Mouse (Mus musculus): ENCODE measurements around the gene Cmip. TPM values are rescaled to one million over a fixed set of nuclear protein-coding genes. Genes with fewer than 3 reads are reported as not detected.

The Cmip gene
- polyA plus RNA-seq, 1 experiment from 2014 or later: 146 TPM

- Histone ChIP-seq H3K27me3 (ENCODE audit: control insufficient read depth, insufficient read depth, low read depth, low read length) (no peaks in the 10 kb centered on the region), H3K4me2 (ENCODE audit: low read length) (no peak overlapping the region), H3K9me3 (replicated peaks; ENCODE audit: control insufficient read depth, low read length, poor library complexity, severe bottlenecking) (no peaks in the 10 kb centered on the region), H3K4me3 (ENCODE audit: low read depth, low read length) (no peak overlapping the region), H3K36me3 (ENCODE audit: control insufficient read depth, insufficient read depth, low read length) (no peaks in the 10 kb centered on the region), H3K27ac (ENCODE audit: low read length) (no peak overlapping the region), H3K9ac (ENCODE audit: low read depth, low read length) (no peak overlapping the region), H3K4me1 (ENCODE audit: control insufficient read depth, insufficient read depth, low read length) (no peaks in the 10 kb centered on the region)
- no peak for ATAC-seq
- WGBS: 96% methylated on average over 4 of the region's 4 CpGs
Measured at GRCm38 (mm10) chr8:117236531-117236930, 20.3 kb upstream of the Cmip start.

- ATAC-seq: no peak
- Histone ChIP-seq H3K27me3 (ENCODE audit: control insufficient read depth, insufficient read depth, low read depth, low read length) (no peaks in the 10 kb centered on the region), H3K4me3 (ENCODE audit: low read depth, low read length) (no peak overlapping the region), H3K27ac (ENCODE audit: low read length) (no peak overlapping the region), H3K4me2 (ENCODE audit: low read length) (no peak overlapping the region), H3K9me3 (replicated peaks; ENCODE audit: control insufficient read depth, low read length, poor library complexity, severe bottlenecking) (no peaks in the 10 kb centered on the region), H3K4me1 (ENCODE audit: control insufficient read depth, insufficient read depth, low read length) (no peaks in the 10 kb centered on the region), H3K36me3 (ENCODE audit: control insufficient read depth, insufficient read depth, low read length) (no peaks in the 10 kb centered on the region), H3K9ac (ENCODE audit: low read depth, low read length) (no peak overlapping the region)
- 92% methylated on average over 5 of the region's 5 CpGs for WGBS
Measured at GRCm38 (mm10) chr8:117240326-117240725, 16.5 kb upstream of the Cmip start.

- H3K4me2 ChIP-seq (ENCODE audit: low read length): no peak overlapping the region
- H3K9me3 ChIP-seq (replicated peaks; ENCODE audit: control insufficient read depth, low read length, poor library complexity, severe bottlenecking): no peaks in the 10 kb centered on the region
- ATAC-seq: no peak
- no peak overlapping the region for H3K4me3 ChIP-seq (ENCODE audit: low read depth, low read length)
- H3K36me3 ChIP-seq (ENCODE audit: control insufficient read depth, insufficient read depth, low read length): no peaks in the 10 kb centered on the region
- H3K4me1 ChIP-seq (ENCODE audit: control insufficient read depth, insufficient read depth, low read length): no peaks in the 10 kb centered on the region
- H3K27me3 ChIP-seq (ENCODE audit: control insufficient read depth, insufficient read depth, low read depth, low read length): no peaks in the 10 kb centered on the region
- H3K27ac ChIP-seq (ENCODE audit: low read length): no peak overlapping the region
- H3K9ac ChIP-seq (ENCODE audit: low read depth, low read length): no peak overlapping the region
- 86% methylated on average over 5 of the region's 5 CpGs for WGBS
Measured at GRCm38 (mm10) chr8:117240841-117241494, 15.9 kb upstream of the Cmip start.

- H3K36me3 ChIP-seq (ENCODE audit: control insufficient read depth, insufficient read depth, low read length): no peaks in the 10 kb centered on the region
- H3K27ac ChIP-seq (ENCODE audit: low read length): no peak overlapping the region
- H3K9me3 ChIP-seq (replicated peaks; ENCODE audit: control insufficient read depth, low read length, poor library complexity, severe bottlenecking): no peaks in the 10 kb centered on the region
- H3K9ac ChIP-seq (ENCODE audit: low read depth, low read length): no peak overlapping the region
- H3K4me2 ChIP-seq (ENCODE audit: low read length): no peak overlapping the region
- no peak overlapping the region for H3K4me3 ChIP-seq (ENCODE audit: low read depth, low read length)
- no peak for ATAC-seq
- no peaks in the 10 kb centered on the region for H3K4me1 ChIP-seq (ENCODE audit: control insufficient read depth, insufficient read depth, low read length)
- H3K27me3 ChIP-seq (ENCODE audit: control insufficient read depth, insufficient read depth, low read depth, low read length): no peaks in the 10 kb centered on the region
- WGBS: 13% methylated on average over 3 of the region's 3 CpGs
Measured at GRCm38 (mm10) chr8:117241848-117242247, 15.0 kb upstream of the Cmip start.

- no peak for ATAC-seq
- Histone ChIP-seq H3K36me3 (ENCODE audit: control insufficient read depth, insufficient read depth, low read length) (no peaks in the 10 kb centered on the region), H3K4me3 (ENCODE audit: low read depth, low read length) (no peak overlapping the region), H3K4me1 (ENCODE audit: control insufficient read depth, insufficient read depth, low read length) (no peaks in the 10 kb centered on the region), H3K4me2 (ENCODE audit: low read length) (no peak overlapping the region), H3K27ac (ENCODE audit: low read length) (no peak overlapping the region), H3K27me3 (ENCODE audit: control insufficient read depth, insufficient read depth, low read depth, low read length) (no peaks in the 10 kb centered on the region), H3K9me3 (replicated peaks; ENCODE audit: control insufficient read depth, low read length, poor library complexity, severe bottlenecking) (no peaks in the 10 kb centered on the region), H3K9ac (ENCODE audit: low read depth, low read length) (no peak overlapping the region)
- WGBS: 74% methylated on average over 6 of the region's 6 CpGs
Measured at GRCm38 (mm10) chr8:117242286-117242685, 14.6 kb upstream of the Cmip start.

GRCm38 (mm10) chr8:117244601-117245000 is 12.3 kb upstream of the Cmip start:
- ATAC-seq: no peak
- H3K4me1 ChIP-seq (ENCODE audit: control insufficient read depth, insufficient read depth, low read length): no peaks in the 10 kb centered on the region
- 56% methylated on average over 6 of the region's 6 CpGs for WGBS
- H3K27ac ChIP-seq (ENCODE audit: low read length): no peak overlapping the region
- H3K4me2 ChIP-seq (ENCODE audit: low read length): no peak overlapping the region
- H3K9me3 ChIP-seq (replicated peaks; ENCODE audit: control insufficient read depth, low read length, poor library complexity, severe bottlenecking): no peaks in the 10 kb centered on the region
- H3K9ac ChIP-seq (ENCODE audit: low read depth, low read length): no peak overlapping the region
- no peaks in the 10 kb centered on the region for H3K36me3 ChIP-seq (ENCODE audit: control insufficient read depth, insufficient read depth, low read length)
- H3K4me3 ChIP-seq (ENCODE audit: low read depth, low read length): no peak overlapping the region
- H3K27me3 ChIP-seq (ENCODE audit: control insufficient read depth, insufficient read depth, low read depth, low read length): no peaks in the 10 kb centered on the region

GRCm38 (mm10) chr8:117248341-117248740 is 8.5 kb upstream of the Cmip start:
- WGBS: 93% methylated on average over 11 of the region's 11 CpGs
- H3K27ac ChIP-seq (ENCODE audit: low read length): no peak overlapping the region
- no peak overlapping the region for H3K4me2 ChIP-seq (ENCODE audit: low read length)
- H3K4me3 ChIP-seq (ENCODE audit: low read depth, low read length): no peak overlapping the region
- H3K9ac ChIP-seq (ENCODE audit: low read depth, low read length): no peak overlapping the region
- no peaks in the 10 kb centered on the region for H3K4me1 ChIP-seq (ENCODE audit: control insufficient read depth, insufficient read depth, low read length)
- no peaks in the 10 kb centered on the region for H3K27me3 ChIP-seq (ENCODE audit: control insufficient read depth, insufficient read depth, low read depth, low read length)
- H3K9me3 ChIP-seq (replicated peaks; ENCODE audit: control insufficient read depth, low read length, poor library complexity, severe bottlenecking): no peaks in the 10 kb centered on the region
- no peaks in the 10 kb centered on the region for H3K36me3 ChIP-seq (ENCODE audit: control insufficient read depth, insufficient read depth, low read length)
- no peak for ATAC-seq

GRCm38 (mm10) chr8:117251086-117251681 is 5.7 kb upstream of the Cmip start:
- H3K27ac ChIP-seq (ENCODE audit: low read length): no peak overlapping the region
- H3K9ac ChIP-seq (ENCODE audit: low read depth, low read length): no peak overlapping the region
- 36% methylated on average over 7 of the region's 7 CpGs for WGBS
- no peak overlapping the region for H3K4me2 ChIP-seq (ENCODE audit: low read length)
- no peaks in the 10 kb centered on the region for H3K4me1 ChIP-seq (ENCODE audit: control insufficient read depth, insufficient read depth, low read length)
- H3K4me3 ChIP-seq (ENCODE audit: low read depth, low read length): no peak overlapping the region
- ATAC-seq: no peak
- no peaks in the 10 kb centered on the region for H3K27me3 ChIP-seq (ENCODE audit: control insufficient read depth, insufficient read depth, low read depth, low read length)
- no peaks in the 10 kb centered on the region for H3K9me3 ChIP-seq (replicated peaks; ENCODE audit: control insufficient read depth, low read length, poor library complexity, severe bottlenecking)
- H3K36me3 ChIP-seq (ENCODE audit: control insufficient read depth, insufficient read depth, low read length): no peaks in the 10 kb centered on the region

GRCm38 (mm10) chr8:117252650-117253049 is 4.2 kb upstream of the Cmip start:
- Histone ChIP-seq H3K27ac (ENCODE audit: low read length) (no peak overlapping the region), H3K4me1 (ENCODE audit: control insufficient read depth, insufficient read depth, low read length) (no peaks in the 10 kb centered on the region), H3K9ac (ENCODE audit: low read depth, low read length) (no peak overlapping the region), H3K27me3 (ENCODE audit: control insufficient read depth, insufficient read depth, low read depth, low read length) (no peaks in the 10 kb centered on the region), H3K4me2 (ENCODE audit: low read length) (no peak overlapping the region), H3K36me3 (ENCODE audit: control insufficient read depth, insufficient read depth, low read length) (no peaks in the 10 kb centered on the region), H3K9me3 (replicated peaks; ENCODE audit: control insufficient read depth, low read length, poor library complexity, severe bottlenecking) (no peaks in the 10 kb centered on the region), H3K4me3 (ENCODE audit: low read depth, low read length) (no peak overlapping the region)
- 95% methylated on average over 8 of the region's 8 CpGs for WGBS
- no peak for ATAC-seq

Measured in midbrain, embryonic 16.5 days (tissue).